Mouse (Mus musculus) kidney, adult 2 months (tissue): ENCODE measurements at regions not wholly inside any gene's neighbourhood (a gene's known extent, or its start where the extent isn't known, plus 50 kb on each side); places are given as distances from the start of the nearest gene placed in this dataset.

Experiments used
- CTCF ChIP-seq: fragments of 200-500 bp; conservative IDR thresholded peaks from 2 replicates; pipeline ENCODE4 v1.5.1; 2011; ENCODE audit warnings: low read depth, mild to moderate bottlenecking, control low read depth, low read length, moderate library complexity, mixed read lengths; ENCODE audit not compliant: insufficient read depth, insufficient read length
- POLR2A ChIP-seq: fragments of 200-500 bp; IDR thresholded peaks from one replicate; pipeline ENCODE4 v1.6.1; 2011; ENCODE audit warnings: low read depth, low read length, control low read depth

GRCm38 (mm10) chr19:51074762-51075161 lies 396.3 kb upstream of the Sorcs1 start:
- TF ChIP-seq POLR2A (no peak), CTCF (no peak)
